Mouse (Mus musculus) heart, postnatal 0 days (tissue): ENCODE data around the gene Cyfip2. TPM values are rescaled to one million over a fixed set of nuclear protein-coding genes. Genes with fewer than 3 reads are reported as not detected.
A peak's percentile ranks its signal among the peaks of the same experiment; 100 is the strongest.

ENCODE experiments used
- ATAC-seq: fragments of 200-750 bp; cut with Nextera tagmentation; 2 replicates; pipeline ENCODE4 v1.8.0; 2017; ENCODE audit warnings: low read depth, moderate number of reproducible peaks, moderate library complexity; ENCODE audit not compliant: insufficient read depth
- DNase-seq: peaks from one replicate; pipeline ENCODE4 v3.0.0-alpha.2; 2016; ENCODE audit warnings: low spot score
- H3K27ac ChIP-seq: fragments of 300-500 bp; sonication (generic); 2 replicates; pipeline ENCODE4 v1.5.1; 2014; ENCODE audit warnings: low read depth, mild to moderate bottlenecking
- H3K27me3 ChIP-seq: fragments of 300-500 bp; sonication (generic); 2 replicates; pipeline ENCODE4 v1.6.1; 2014; ENCODE audit warnings: low read length, mixed read lengths; ENCODE audit not compliant: control insufficient read depth, insufficient read depth
- H3K36me3 ChIP-seq: fragments of 300-500 bp; sonication (generic); replicated peaks from 2 replicates; pipeline ENCODE4 v1.6.1; 2014; ENCODE audit warnings: low read length, mixed read lengths; ENCODE audit not compliant: control insufficient read depth, insufficient read depth
- H3K4me1 ChIP-seq: fragments of 300-500 bp; sonication (generic); 2 replicates; pipeline ENCODE4 v1.6.1; 2014; ENCODE audit warnings: antibody characterized with exemption; ENCODE audit not compliant: control insufficient read depth, insufficient read depth
- H3K4me2 ChIP-seq: fragments of 300-500 bp; sonication (generic); 2 replicates; pipeline ENCODE4 v1.6.1; 2014; ENCODE audit warnings: low read depth, mild to moderate bottlenecking, low read length, moderate library complexity
- H3K4me3 ChIP-seq: fragments of 300-500 bp; sonication (generic); 2 replicates; pipeline ENCODE4 v1.5.1; 2014; ENCODE audit warnings: low read depth, low read length
- H3K9ac ChIP-seq: fragments of 300-500 bp; sonication (generic); replicated peaks from 2 replicates; pipeline ENCODE4 v1.6.1; 2014; ENCODE audit warnings: low read depth, low read length, mixed read lengths
- H3K9me3 ChIP-seq: fragments of 300-500 bp; sonication (generic); replicated peaks from 2 replicates; pipeline ENCODE4 v1.6.1; 2016; ENCODE audit warnings: low read length; ENCODE audit not compliant: control insufficient read depth
- CTCF ChIP-seq: IDR thresholded peaks from 2 replicates; pipeline ENCODE4 v1.5.1; 2016; ENCODE audit warnings: antibody characterized with exemption, control low read depth, low read depth
- EP300 ChIP-seq: IDR thresholded peaks from 2 replicates; pipeline ENCODE4 v1.6.1; 2016; ENCODE audit warnings: antibody characterized with exemption, low read depth
- WGBS: fragments of 180-500 bp; shearing (Covaris S2); extraction: QIAGEN DNeasy Blood & Tissue Kit; methylation state at CpG from one replicate; pipeline ENCODE4 v1.1.7; 2014; 5-methylcytosine and 5-hydroxymethylcytosine counted together
- polyA plus RNA-seq: library from polyadenylated mRNA; unstranded; fragments of >200 nt; fragmentation: Nextera tagmentation; extraction: Ambion mirVana; gene quantifications from 2 replicates; pipeline ENCODE4 v1.2.1, GENCODE M21; 2015
- total RNA-seq: library from RNA; depleted of rRNA; stranded (reverse); fragments of >200 nt; gene quantifications from 2 replicates; pipeline ENCODE4 v1.2.3, GENCODE M21; 2014; ENCODE audit warnings: low replicate concordance

Gene Cyfip2
- total and polyA plus RNA-seq, 2 experiments from 2014 or later: 6.3 to 15.6 TPM

GRCm38 (mm10) chr11:46293491-46293890 lies 19.2 kb downstream of the Cyfip2 start:
- ATAC-seq (no peak), DNase-seq (no peak)
- H3K27ac ChIP-seq: no peak overlapping the region
- H3K4me2 ChIP-seq: no peak overlapping the region
- no peaks in the 10 kb centered on the region for H3K27me3 ChIP-seq
- no peak overlapping the region for H3K9ac ChIP-seq
- H3K4me3 ChIP-seq: no peak overlapping the region
- TF ChIP-seq EP300: no peak
- TF ChIP-seq CTCF: no peak
- no peaks in the 10 kb centered on the region for H3K9me3 ChIP-seq
- no peaks in the 10 kb centered on the region; the same call in 1 of the 2 replicates for H3K36me3 ChIP-seq
- WGBS: 80% methylated on average over 5 of the region's 5 CpGs
- H3K4me1 ChIP-seq: no peaks in the 10 kb centered on the region

- no peaks in the 10 kb centered on the region for H3K9me3 ChIP-seq
- H3K4me3 ChIP-seq: no peak overlapping the region
- H3K36me3 ChIP-seq: no peaks in the 10 kb centered on the region; the same call in 1 of the 2 replicates
- H3K27me3 ChIP-seq: no peaks in the 10 kb centered on the region
- no peaks in the 10 kb centered on the region for H3K4me1 ChIP-seq
- no peak for DNase-seq
- no peak for TF ChIP-seq EP300
- no peak for ATAC-seq
- WGBS: 58% methylated on average over 10 of the region's 10 CpGs
- H3K9ac ChIP-seq: no peak overlapping the region
- H3K27ac ChIP-seq: no peak overlapping the region
- no peak overlapping the region for H3K4me2 ChIP-seq
These were observed 21.7 kb downstream of the Cyfip2 start for GRCm38 (mm10) chr11:46290988-46291405.

DNA sequence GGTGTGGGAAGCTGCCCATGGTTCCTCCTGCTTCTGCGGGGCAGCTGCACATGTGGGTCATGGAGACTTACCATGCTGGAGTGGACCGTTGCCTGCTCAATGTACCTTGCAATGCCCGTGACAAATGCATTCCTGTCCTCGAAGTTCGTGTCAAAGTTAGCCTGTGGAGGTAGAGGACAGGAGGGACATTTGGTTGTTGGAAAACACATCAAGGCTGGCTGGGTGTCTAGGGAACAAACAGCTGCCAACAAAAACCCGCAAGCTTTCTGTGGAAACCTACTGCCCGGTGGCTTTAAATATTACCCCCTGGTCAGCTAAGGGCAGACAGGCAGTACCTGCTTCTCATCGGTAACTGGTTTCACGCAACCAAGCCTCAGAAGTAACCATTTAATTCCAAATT lies 23.1 kb downstream of the Cyfip2 start:
- Histone ChIP-seq H3K9ac (no peak overlapping the region), H3K4me3 (no peak overlapping the region), H3K9me3 (no peaks in the 10 kb centered on the region), H3K27me3 (no peaks in the 10 kb centered on the region), H3K36me3 (no peaks in the 10 kb centered on the region; the same call in 1 of the 2 replicates), H3K4me2 (no peak overlapping the region), H3K4me1 (no peaks in the 10 kb centered on the region), H3K27ac (no peak overlapping the region)
- DNase-seq (no peak), ATAC-seq (no peak)
- 88% methylated on average over 9 of the region's 9 CpGs for WGBS
- TF ChIP-seq CTCF (no peak), EP300 (no peak)

- Histone ChIP-seq H3K9me3 (no peaks in the 10 kb centered on the region), H3K27ac (no peak overlapping the region), H3K27me3 (no peaks in the 10 kb centered on the region), H3K4me1 (no peaks in the 10 kb centered on the region), H3K4me3 (no peak overlapping the region), H3K36me3 (no peaks in the 10 kb centered on the region; the same call in 1 of the 2 replicates), H3K9ac (no peak overlapping the region), H3K4me2 (no peak overlapping the region)
- WGBS: 88% methylated on average over 4 of the region's 4 CpGs
- no peak for DNase-seq
- no peak for ATAC-seq
- TF ChIP-seq EP300: no peak
These were observed 23.6 kb downstream of the Cyfip2 start for GRCm38 (mm10) chr11:46289022-46289421.

DNA sequence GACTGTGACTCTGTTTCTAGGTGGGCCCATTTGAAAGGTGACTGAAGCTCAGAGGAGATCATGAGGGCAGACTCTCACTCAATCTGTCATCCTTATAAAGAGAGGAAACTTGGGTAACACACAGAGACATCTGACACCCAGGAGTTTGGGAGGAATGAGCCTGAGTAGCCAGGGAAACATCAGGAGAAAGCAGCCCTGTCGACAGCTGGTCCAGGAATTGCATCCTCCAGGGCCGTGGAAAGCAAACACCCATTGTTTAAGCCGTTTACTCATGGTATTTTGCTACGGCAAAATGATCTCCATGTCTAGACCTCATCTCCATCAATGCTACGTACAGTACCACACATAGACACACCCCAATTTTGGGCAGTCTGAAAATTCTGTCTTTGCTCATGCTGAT lies 24.6 kb downstream of the Cyfip2 start:
- no peak overlapping the region for H3K4me3 ChIP-seq
- ATAC-seq: no peak
- TF ChIP-seq CTCF: no peak
- TF ChIP-seq EP300: no peak

GRCm38 (mm10) chr11:46286803-46287202 lies 25.9 kb downstream of the Cyfip2 start:
- no peak overlapping the region for H3K9ac ChIP-seq
- H3K36me3 ChIP-seq: peaks cover 4% of the 10 kb centered on the region; the same call in 1 of the 2 replicates
- ATAC-seq (peak; percentile 51; the same call in 1 of the 2 replicates), DNase-seq (no peak)
- no peaks in the 10 kb centered on the region for H3K4me1 ChIP-seq
- no peak overlapping the region for H3K4me3 ChIP-seq
- H3K27me3 ChIP-seq: no peaks in the 10 kb centered on the region
- TF ChIP-seq CTCF: no peak
- TF ChIP-seq EP300: no peak
- 28% methylated on average over 6 of the region's 6 CpGs for WGBS
- no peaks in the 10 kb centered on the region for H3K9me3 ChIP-seq
- H3K27ac ChIP-seq: no peak overlapping the region
- H3K4me2 ChIP-seq: no peak overlapping the region

More for the DNA sequence above, 24.6 kb downstream of the Cyfip2 start:
- Histone ChIP-seq H3K4me2 (no peak overlapping the region), H3K9ac (no peak overlapping the region), H3K4me1 (no peaks in the 10 kb centered on the region), H3K27ac (no peak overlapping the region), H3K9me3 (no peaks in the 10 kb centered on the region), H3K27me3 (no peaks in the 10 kb centered on the region), H3K36me3 (peaks cover 4% of the 10 kb centered on the region; the same call in 1 of the 2 replicates)
- no peak for DNase-seq
- WGBS: 55% methylated on average over 5 of the region's 5 CpGs
